Mouse (Mus musculus) spleen, adult 2 months (tissue): Measurements from ENCODE around the gene Ankrd44.

Experiments used
- CTCF ChIP-seq: fragments of 200-500 bp; IDR thresholded peaks from 2 replicates; pipeline ENCODE4 v1.5.1; 2011; ENCODE audit warnings: mild to moderate bottlenecking, inconsistent platforms; ENCODE audit not compliant: insufficient read depth, insufficient read length, insufficient replicate concordance; ENCODE audit errors: extremely low read depth
- POLR2A ChIP-seq: fragments of 200-500 bp; IDR thresholded peaks from 2 replicates; pipeline ENCODE4 v1.6.1; 2011; ENCODE audit warnings: low read depth, low read length, inconsistent platforms

- TF ChIP-seq CTCF (no peak), POLR2A (no peak)
Measured at GRCm38 (mm10) chr1:54850077-54850476, 76.1 kb downstream of the Ankrd44 start.
